Mouse (Mus musculus): ENCODE measurements around the gene Tbx10.

Gene Tbx10

DNA sequence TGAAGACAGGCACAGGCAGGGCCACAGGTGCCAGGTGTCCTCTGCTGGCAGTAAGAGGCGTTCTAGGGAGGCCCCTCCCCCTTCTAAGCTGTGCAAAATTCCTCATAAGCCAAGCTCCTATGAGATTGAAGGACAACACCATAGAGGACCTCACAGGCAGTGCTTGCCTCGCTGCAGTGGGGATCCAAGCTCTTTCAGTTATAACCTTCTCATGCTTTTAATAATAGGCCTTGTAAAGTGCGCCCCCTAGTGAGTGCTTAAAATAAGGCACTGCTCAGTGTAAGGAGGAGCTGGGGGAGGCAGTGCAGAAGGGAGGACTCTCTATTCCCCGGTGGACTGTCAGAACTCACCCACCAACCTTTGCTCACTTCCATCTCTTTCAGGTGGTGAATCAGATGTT, 12.2 kb upstream of the Tbx10 start:
- peak; percentile 93 for DNase-seq

DNA sequence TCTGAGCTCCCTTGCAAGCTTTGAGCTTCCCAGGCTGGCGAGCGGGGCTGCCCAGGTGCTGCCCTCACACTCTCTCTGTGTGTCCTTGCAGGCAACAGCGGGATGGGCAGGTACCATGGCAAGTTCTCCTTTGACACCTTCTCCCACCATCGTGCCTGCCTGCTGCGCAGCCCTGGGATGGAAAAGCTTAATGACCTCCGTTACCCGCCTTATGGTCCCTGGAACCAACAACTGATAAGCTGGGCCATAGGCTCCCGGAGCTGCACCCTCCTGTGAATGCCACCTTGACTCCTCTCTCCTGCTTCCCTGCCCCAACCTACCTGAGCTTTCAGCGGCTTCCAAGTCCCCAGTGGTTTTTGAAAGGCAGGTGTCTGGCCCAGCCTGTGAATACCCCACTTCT, 11.6 kb upstream of the Tbx10 start:
- no peak for DNase-seq

GRCm38 (mm10) chr19:3983527-3984200, 8.9 kb upstream of the Tbx10 start:
- DNase-seq = no peak

DNA sequence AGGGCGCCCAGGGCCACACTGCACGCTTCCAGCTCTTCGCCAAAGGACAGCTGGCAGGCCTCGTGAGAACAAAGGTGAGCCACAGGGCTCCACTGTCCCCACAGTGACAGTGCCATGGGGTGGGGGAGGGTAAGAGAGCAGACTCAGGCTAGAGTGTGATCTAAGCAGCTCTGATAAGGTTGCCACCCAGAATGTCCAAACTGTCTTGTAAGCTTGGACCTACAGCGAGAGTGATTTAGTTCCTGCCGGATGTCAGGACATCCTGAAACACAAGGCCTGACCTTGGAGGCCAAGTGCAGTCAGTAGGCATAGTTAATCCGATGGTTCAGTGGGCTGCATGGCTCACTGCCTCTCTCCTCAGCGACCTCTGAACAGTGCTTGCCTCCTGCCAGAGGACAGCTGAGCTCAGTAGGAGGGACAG, 7.3 kb upstream of the Tbx10 start:
- peak; percentile 79 for DNase-seq

GRCm38 (mm10) chr19:3986334-3986733, 6.2 kb upstream of the Tbx10 start, which contains the start of gene Acy3:
TSS of gene Acy3 (plus strand) at chr19:3986570.
- DNase-seq = peak; percentile 75

GRCm38 (mm10) chr19:3988066-3988465, 4.5 kb upstream of the Tbx10 start:
- DNase-seq = no peak

DNA sequence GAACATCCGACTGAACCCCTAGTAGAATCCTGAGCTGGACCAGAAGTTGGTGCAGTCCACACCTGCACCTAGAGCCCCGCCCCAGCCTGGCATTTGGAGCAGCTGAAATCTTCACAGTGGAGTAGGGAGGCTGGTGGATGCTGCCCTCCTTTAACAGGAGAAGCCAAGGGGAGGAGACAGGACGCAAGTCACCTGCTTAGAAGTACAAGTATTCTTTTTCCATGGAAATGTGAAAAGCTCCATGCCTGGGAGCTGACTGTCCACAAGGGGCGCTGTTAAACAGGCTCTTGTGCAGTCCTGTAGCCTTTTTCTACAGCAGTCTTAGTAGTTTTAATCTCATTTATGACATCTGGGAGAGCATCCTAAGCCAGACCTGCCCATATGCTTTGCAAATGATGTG, 3.8 kb upstream of the Tbx10 start:
- no peak for DNase-seq

GRCm38 (mm10) chr19:3990804-3991203, 1.7 kb upstream of the Tbx10 start:
- DNase-seq = peak; percentile 27

- DNase-seq = no peak
Measured at GRCm38 (mm10) chr19:3991562-3991961, 990 bp upstream of the Tbx10 start.

- DNase-seq = no peak
Measured at GRCm38 (mm10) chr19:3991966-3992365, 586 bp upstream of the Tbx10 start.

- no peak for DNase-seq
Measured at GRCm38 (mm10) chr19:3994932-3995331, 2.4 kb downstream of the Tbx10 start.

GRCm38 (mm10) chr19:3995505-3995904, 3.0 kb downstream of the Tbx10 start:
- no peak for DNase-seq

- DNase-seq = no peak
Measured at GRCm38 (mm10) chr19:3996106-3996505, 3.6 kb downstream of the Tbx10 start.

DNA sequence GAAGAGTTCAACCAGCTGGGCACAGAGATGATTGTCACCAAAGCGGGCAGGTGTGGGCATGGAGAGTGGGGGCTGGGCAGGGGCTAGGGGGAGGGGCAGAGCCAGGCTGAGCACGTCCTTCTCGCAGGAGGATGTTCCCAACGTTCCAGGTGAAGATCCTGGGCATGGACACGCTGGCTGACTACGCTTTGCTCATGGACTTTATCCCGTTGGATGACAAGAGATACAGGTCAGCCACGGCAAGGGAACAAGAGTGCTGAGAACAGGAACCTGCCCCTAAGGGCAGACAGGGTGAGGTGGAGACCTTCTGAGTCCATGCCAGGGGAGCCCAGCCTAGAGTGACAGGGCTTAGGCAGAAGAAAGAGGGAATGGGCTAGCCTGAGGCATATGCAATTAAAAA, 4.2 kb downstream of the Tbx10 start:
- no peak for DNase-seq

DNA sequence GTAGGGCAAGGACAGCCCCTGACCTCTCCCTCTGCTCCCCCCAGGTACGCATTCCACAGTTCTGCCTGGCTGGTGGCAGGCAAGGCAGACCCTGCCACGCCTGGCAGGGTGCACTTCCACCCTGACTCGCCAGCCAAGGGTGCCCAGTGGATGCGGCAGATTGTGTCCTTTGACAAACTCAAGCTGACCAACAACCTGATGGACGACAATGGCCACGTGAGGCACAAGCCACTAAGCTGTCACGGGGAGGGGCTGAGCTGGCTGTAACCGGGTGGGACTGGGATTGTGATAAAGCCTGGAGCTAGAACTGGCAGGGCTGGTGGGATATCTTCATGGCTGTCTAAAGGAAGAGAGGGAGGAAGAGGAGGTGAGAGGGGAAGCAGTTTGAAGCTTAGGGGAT, 4.7 kb downstream of the Tbx10 start:
- DNase-seq = peak; percentile 21

DNA sequence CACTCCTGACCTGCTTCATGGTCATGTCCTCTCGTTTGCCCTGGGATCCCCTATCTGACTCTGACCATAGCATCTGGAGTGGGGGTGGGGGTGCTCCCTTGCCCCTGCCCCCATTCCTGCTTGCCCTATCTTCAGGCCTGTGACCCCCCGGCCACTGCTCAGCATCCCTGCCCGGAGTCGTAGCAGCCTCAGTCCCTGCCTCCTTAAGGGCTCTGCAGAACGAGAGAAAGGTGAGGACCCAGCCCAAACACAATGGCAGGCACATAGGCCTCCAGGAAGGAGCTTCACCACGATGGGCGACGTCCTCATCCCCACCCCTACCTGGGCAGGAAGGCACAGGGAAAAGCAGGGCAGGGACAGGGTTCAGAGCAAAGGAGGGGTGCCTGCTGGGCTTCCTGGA, 5.8 kb downstream of the Tbx10 start:
- DNase-seq = no peak

- DNase-seq = no peak
Measured at GRCm38 (mm10) chr19:3999121-3999730, 6.7 kb downstream of the Tbx10 start.

DNA sequence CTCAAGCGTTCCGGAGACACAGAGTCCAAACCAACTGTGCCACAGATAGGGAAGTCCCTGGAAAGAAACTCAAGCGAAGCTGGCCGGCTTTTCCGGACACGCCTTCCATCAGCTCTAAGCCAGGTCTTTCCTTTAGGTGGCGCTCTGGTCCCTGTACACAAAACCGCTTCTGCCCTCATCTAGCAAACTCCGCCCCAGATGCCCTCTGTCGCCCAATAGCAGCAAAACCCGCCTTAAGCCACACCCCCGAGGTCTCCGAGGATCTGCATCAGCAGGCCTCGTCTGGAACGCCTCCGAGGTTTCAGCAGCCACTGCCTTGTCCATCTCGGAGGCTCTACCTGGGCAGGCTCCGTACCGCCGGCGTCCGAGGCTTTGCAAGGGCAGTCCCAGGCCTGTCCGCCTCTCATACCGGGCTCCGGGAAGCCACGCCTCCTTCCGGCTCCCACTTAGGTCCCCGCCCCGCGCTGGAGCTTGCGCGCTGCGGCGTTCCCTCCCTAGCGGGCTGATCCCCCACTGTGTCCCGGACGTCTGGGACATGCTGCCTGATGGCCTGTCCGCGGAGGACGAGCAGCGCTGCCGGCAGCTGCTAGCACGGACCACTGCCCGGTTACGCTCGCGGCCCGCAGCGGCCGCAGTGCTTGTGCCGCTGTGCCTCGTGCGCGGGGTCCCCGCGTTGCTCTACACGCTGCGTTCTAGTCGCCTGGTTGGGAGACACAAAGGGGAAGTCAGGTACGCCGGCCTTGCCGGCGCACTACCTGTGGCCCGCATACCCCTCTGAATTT, 7.8 kb downstream of the Tbx10 start, which contains the start of the genes Nudt8 and Gm49405:
Nudt8 (plus strand) TSS at position 462 of the 782 bp plus-strand sequence.
Gm49405 (plus strand) TSS at position 508 of the 782 bp plus-strand sequence.
- DNase-seq = peak; percentile 98

GRCm38 (mm10) chr19:4000949-4001525, 8.5 kb downstream of the Tbx10 start:
- DNase-seq = no peak

GRCm38 (mm10) chr19:4001752-4002151, 9.2 kb downstream of the Tbx10 start:
- DNase-seq = no peak

DNA sequence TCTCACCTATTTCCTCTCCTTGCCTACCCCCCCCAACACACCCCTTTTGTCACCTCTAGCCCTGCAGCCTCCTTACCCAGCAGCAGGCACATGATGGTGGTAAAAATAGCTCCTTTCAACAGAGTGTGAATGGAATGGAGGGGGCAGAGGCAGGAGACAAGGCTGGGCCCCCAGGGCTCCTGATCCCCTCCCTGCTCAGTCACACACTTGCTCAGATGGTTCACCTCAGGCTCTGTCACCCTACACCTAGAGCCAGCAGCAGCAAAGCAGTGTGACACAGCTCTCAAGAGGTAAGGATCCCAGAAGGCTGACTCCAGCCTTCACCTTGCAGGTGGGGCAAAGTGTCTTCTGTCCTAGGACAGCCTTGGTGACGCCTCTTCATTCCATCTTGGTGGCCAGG, 10.6 kb downstream of the Tbx10 start, which contains the start of gene Doc2g:
Doc2g (plus strand) TSS at position 202 of the 400 bp plus-strand sequence.
- DNase-seq = no peak

GRCm38 (mm10) chr19:4003641-4004040, 11.1 kb downstream of the Tbx10 start:
- DNase-seq = no peak

DNA sequence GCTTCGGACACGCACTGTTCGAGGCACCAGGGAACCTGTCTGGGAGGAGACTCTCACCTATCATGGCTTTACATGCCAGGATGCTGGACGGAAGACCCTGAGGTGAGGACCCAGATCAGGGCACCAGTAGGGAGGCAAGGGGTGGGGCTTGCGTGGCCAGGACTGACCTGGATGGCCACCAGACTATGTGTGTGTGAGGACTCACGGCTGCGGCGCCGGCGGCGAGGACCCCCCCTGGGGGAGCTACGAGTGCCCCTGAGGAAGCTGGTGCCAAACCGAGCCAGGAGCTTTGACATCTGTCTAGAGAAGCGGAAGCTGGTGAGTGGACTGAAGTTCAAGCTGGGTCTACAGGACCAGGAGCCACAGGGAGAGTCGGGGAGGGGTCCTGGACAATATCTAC, 11.8 kb downstream of the Tbx10 start:
- no peak for DNase-seq

Measured in retina, postnatal 1 day (tissue).